Mouse (Mus musculus) myocyte (in vitro differentiated cells): ENCODE results near the gene Wdr95. TPM values are rescaled to one million over a fixed set of nuclear protein-coding genes. Genes with fewer than 3 reads are reported as not detected.

Source experiments
- H3K27me3 ChIP-seq: one replicate; pipeline ENCODE4 v1.6.1; 2011; ENCODE audit not compliant: control insufficient read depth, insufficient read depth, insufficient read length
- H3K36me3 ChIP-seq: one replicate; pipeline ENCODE4 v1.6.1; 2011; ENCODE audit not compliant: control insufficient read depth, insufficient read depth
- H3K4me2 ChIP-seq: one replicate; pipeline ENCODE4 v1.6.1; 2011; ENCODE audit warnings: low read depth, control low read depth
- H3K4me3 ChIP-seq: one replicate; pipeline ENCODE4 v1.5.1; 2011; ENCODE audit warnings: mild to moderate bottlenecking, control low read depth, moderate library complexity
- H3K79me2 ChIP-seq: one replicate; pipeline ENCODE4 v1.6.1; 2011; ENCODE audit not compliant: control insufficient read depth, insufficient read depth
- H3ac ChIP-seq: one replicate; pipeline ENCODE4 v1.6.1; 2011; ENCODE audit not compliant: control insufficient read depth, insufficient read length
- CEBPB ChIP-seq: IDR thresholded peaks from 2 replicates; pipeline ENCODE4 v1.6.1; 2011; ENCODE audit warnings: mild to moderate bottlenecking, moderate library complexity; ENCODE audit not compliant: poor library complexity, insufficient read depth, severe bottlenecking
- E2F4 ChIP-seq: IDR thresholded peaks from one replicate; pipeline ENCODE4 v1.6.1; 2011; ENCODE audit warnings: mild to moderate bottlenecking, control low read depth, moderate library complexity; ENCODE audit not compliant: insufficient read depth
- MAX ChIP-seq: IDR thresholded peaks from one replicate; pipeline ENCODE4 v1.6.1; 2011; ENCODE audit warnings: low read depth, mild to moderate bottlenecking, control low read depth
- MYOD1 ChIP-seq, 3 experiments: IDR thresholded peaks; one replicate each; pipeline ENCODE4 v1.6.1; 2011; ENCODE audit warnings: control low read depth in 2 of 3, low read depth in 2 of 3, mild to moderate bottlenecking in 2 of 3, moderate library complexity in 1 of 3; ENCODE audit not compliant: insufficient read length in 2 of 3, control insufficient read depth in 1 of 3
- MYOG ChIP-seq, 3 experiments: IDR thresholded peaks; one replicate each; pipeline ENCODE4 v1.6.1; 2011; ENCODE audit warnings: control low read depth in 2 of 3, low read depth in 2 of 3, mild to moderate bottlenecking in 2 of 3; ENCODE audit not compliant: insufficient read length in 2 of 3, control insufficient read depth in 1 of 3, insufficient read depth in 1 of 3
- POLR2A ChIP-seq: IDR thresholded peaks from one replicate; pipeline ENCODE4 v1.6.1; 2011; ENCODE audit warnings: low read depth, mild to moderate bottlenecking, control low read depth, moderate library complexity; ENCODE audit not compliant: insufficient read length
- POLR2AphosphoS2 ChIP-seq: IDR thresholded peaks from one replicate; pipeline ENCODE4 v1.6.1; 2011; ENCODE audit warnings: low read depth, control low read depth; ENCODE audit not compliant: insufficient read length
- REST ChIP-seq: IDR thresholded peaks from one replicate; pipeline ENCODE4 v1.6.1; 2011; ENCODE audit warnings: mild to moderate bottlenecking, control low read depth, moderate library complexity; ENCODE audit not compliant: insufficient read depth, insufficient read length
- SRF ChIP-seq: IDR thresholded peaks from one replicate; pipeline ENCODE4 v1.6.1; 2011; ENCODE audit warnings: low read depth; ENCODE audit not compliant: control insufficient read depth, insufficient read length
- TCF12 ChIP-seq: IDR thresholded peaks from one replicate; pipeline ENCODE4 v1.6.1; 2011; ENCODE audit warnings: mild to moderate bottlenecking, control low read depth; ENCODE audit not compliant: poor library complexity, insufficient read depth, severe bottlenecking
- TCF3 ChIP-seq: IDR thresholded peaks from one replicate; pipeline ENCODE4 v1.6.1; 2011; ENCODE audit warnings: low read depth, control low read depth; ENCODE audit not compliant: insufficient read length
- USF1 ChIP-seq: IDR thresholded peaks from one replicate; pipeline ENCODE4 v1.6.1; 2011; ENCODE audit warnings: low read depth, mild to moderate bottlenecking, control low read depth, moderate library complexity
- polyA plus RNA-seq: library from polyadenylated mRNA; unstranded; fragments of >200 nt; fragmentation: generic; extraction: Trizol; gene quantifications from one replicate; pipeline ENCODE4 v1.2.1, GENCODE M21; 2012; ENCODE audit warnings: missing spikeins

Gene Wdr95
- polyA plus RNA-seq, 1 experiment, result 0.07 TPM

GRCm38 (mm10) chr5:149648196-149648595, 119.7 kb downstream of the Wdr95 start:
- H3ac ChIP-seq, result no peak overlapping the region
- no peaks in the 10 kb centered on the region for H3K36me3 ChIP-seq
- TF ChIP-seq MYOD1 (IDR thresholded peaks at IDR 0.05; ENCODE audit: control insufficient read depth in 1 of 3, insufficient read length in 2 of 3, low read depth in 2 of 3), result no peak
- TF ChIP-seq MYOG (IDR thresholded peaks at IDR 0.05; ENCODE audit: control insufficient read depth in 1 of 3, insufficient read depth in 1 of 3, insufficient read length in 2 of 3, low read depth in 2 of 3), result no peak
- no peak for TF ChIP-seq POLR2A
- no peak for TF ChIP-seq TCF12
- TF ChIP-seq SRF, result no peak
- no peak for TF ChIP-seq CEBPB
- no peak for TF ChIP-seq REST
- no peak overlapping the region for H3K4me3 ChIP-seq
- no peaks in the 10 kb centered on the region for H3K79me2 ChIP-seq
- H3K27me3 ChIP-seq, result no peaks in the 10 kb centered on the region
- H3K4me2 ChIP-seq, result no peak overlapping the region

GRCm38 (mm10) chr5:149648895-149649406, 120.5 kb downstream of the Wdr95 start:
- Histone ChIP-seq H3K36me3 (no peaks in the 10 kb centered on the region), H3K27me3 (no peaks in the 10 kb centered on the region), H3K79me2 (no peaks in the 10 kb centered on the region), H3K4me3 (no peak overlapping the region), H3ac (no peak overlapping the region), H3K4me2 (no peak overlapping the region)
- TF ChIP-seq POLR2AphosphoS2 (no peak), CEBPB (no peak), REST (no peak), E2F4 (no peak), TCF3 (no peak), MYOG (IDR thresholded peaks at IDR 0.05; ENCODE audit: control insufficient read depth in 1 of 3, insufficient read depth in 1 of 3, insufficient read length in 2 of 3, low read depth in 2 of 3) (no peak)

- Histone ChIP-seq H3K27me3 (no peaks in the 10 kb centered on the region), H3ac (no peak overlapping the region), H3K79me2 (no peaks in the 10 kb centered on the region), H3K4me2 (no peak overlapping the region), H3K4me3 (no peak overlapping the region), H3K36me3 (no peaks in the 10 kb centered on the region)
- no peak for TF ChIP-seq POLR2AphosphoS2
- no peak for TF ChIP-seq E2F4
- no peak for TF ChIP-seq REST
- TF ChIP-seq CEBPB, result no peak
- TF ChIP-seq USF1, result no peak
- no peak for TF ChIP-seq MYOG (IDR thresholded peaks at IDR 0.05; ENCODE audit: control insufficient read depth in 1 of 3, insufficient read depth in 1 of 3, insufficient read length in 2 of 3, low read depth in 2 of 3)
- TF ChIP-seq TCF12, result no peak
- no peak for TF ChIP-seq SRF
- TF ChIP-seq MYOD1 (IDR thresholded peaks at IDR 0.05; ENCODE audit: control insufficient read depth in 1 of 3, insufficient read length in 2 of 3, low read depth in 2 of 3), result no peak
- no peak for TF ChIP-seq TCF3
- TF ChIP-seq MAX, result no peak
These were observed 121.2 kb downstream of the Wdr95 start for GRCm38 (mm10) chr5:149649499-149650178.

- H3K4me2 ChIP-seq, result no peak overlapping the region
- TF ChIP-seq MYOG (IDR thresholded peaks at IDR 0.05; ENCODE audit: control insufficient read depth in 1 of 3, insufficient read depth in 1 of 3, insufficient read length in 2 of 3, low read depth in 2 of 3) (no peak), TCF3 (no peak), POLR2AphosphoS2 (no peak), REST (no peak), MAX (no peak), MYOD1 (IDR thresholded peaks at IDR 0.05; ENCODE audit: control insufficient read depth in 1 of 3, insufficient read length in 2 of 3, low read depth in 2 of 3) (no peak), CEBPB (no peak), POLR2A (no peak), TCF12 (no peak), SRF (no peak), E2F4 (no peak), USF1 (no peak)
- no peak overlapping the region for H3K4me3 ChIP-seq
- no peak overlapping the region for H3ac ChIP-seq
- no peaks in the 10 kb centered on the region for H3K79me2 ChIP-seq
- H3K36me3 ChIP-seq, result no peaks in the 10 kb centered on the region
- H3K27me3 ChIP-seq, result no peaks in the 10 kb centered on the region
These were observed 121.7 kb downstream of the Wdr95 start for GRCm38 (mm10) chr5:149650179-149650553.

- Histone ChIP-seq H3K36me3 (no peaks in the 10 kb centered on the region), H3K4me3 (no peak overlapping the region), H3ac (no peak overlapping the region), H3K79me2 (no peaks in the 10 kb centered on the region), H3K4me2 (no peak overlapping the region), H3K27me3 (no peaks in the 10 kb centered on the region)
- TF ChIP-seq TCF12, result no peak
- TF ChIP-seq SRF, result no peak
- no peak for TF ChIP-seq TCF3
- TF ChIP-seq MYOG (IDR thresholded peaks at IDR 0.05; ENCODE audit: control insufficient read depth in 1 of 3, insufficient read depth in 1 of 3, insufficient read length in 2 of 3, low read depth in 2 of 3), result no peak
- no peak for TF ChIP-seq POLR2AphosphoS2
- TF ChIP-seq MAX, result no peak
- no peak for TF ChIP-seq CEBPB
- no peak for TF ChIP-seq REST
- TF ChIP-seq MYOD1 (IDR thresholded peaks at IDR 0.05; ENCODE audit: control insufficient read depth in 1 of 3, insufficient read length in 2 of 3, low read depth in 2 of 3), result no peak
- no peak for TF ChIP-seq USF1
- TF ChIP-seq E2F4, result no peak
- no peak for TF ChIP-seq POLR2A
These were observed 127.2 kb downstream of the Wdr95 start for GRCm38 (mm10) chr5:149655636-149656035.
